Mouse (Mus musculus) fibroblast of lung, adult 2 months (primary cell): ENCODE data around the gene Zfp30.

Source experiments
- DNase-seq: peaks from one replicate; pipeline ENCODE4 v3.0.0-alpha.2; 2011; ENCODE audit warnings: low read depth

Zfp30 gene

GRCm38 (mm10) chr7:29783871-29784551 lies at the start of gene Zfp30:
TSS of gene Zfp30 (plus strand) at chr7:29783998.
- peak; percentile 72 for DNase-seq

DNA sequence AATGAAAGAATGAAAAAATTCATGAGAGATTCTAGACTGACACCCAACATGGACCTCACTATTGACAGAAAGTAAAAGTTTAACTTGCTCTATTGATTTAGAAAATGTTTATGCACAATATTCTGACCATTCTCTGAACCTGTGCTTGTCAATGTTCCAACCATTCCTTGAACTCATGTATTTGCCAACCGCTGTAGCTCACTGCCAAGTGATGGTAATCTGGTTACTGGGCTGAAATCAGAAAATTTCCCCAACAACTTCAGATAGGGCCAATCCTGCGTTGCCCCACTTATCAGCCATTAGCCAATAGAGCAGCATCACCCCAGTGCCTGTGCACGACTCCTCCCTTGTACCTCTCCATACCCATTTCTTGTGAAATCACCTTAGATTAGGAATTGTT lies 41.5 kb upstream of the Zfp30 start:
- DNase-seq: no peak

DNA sequence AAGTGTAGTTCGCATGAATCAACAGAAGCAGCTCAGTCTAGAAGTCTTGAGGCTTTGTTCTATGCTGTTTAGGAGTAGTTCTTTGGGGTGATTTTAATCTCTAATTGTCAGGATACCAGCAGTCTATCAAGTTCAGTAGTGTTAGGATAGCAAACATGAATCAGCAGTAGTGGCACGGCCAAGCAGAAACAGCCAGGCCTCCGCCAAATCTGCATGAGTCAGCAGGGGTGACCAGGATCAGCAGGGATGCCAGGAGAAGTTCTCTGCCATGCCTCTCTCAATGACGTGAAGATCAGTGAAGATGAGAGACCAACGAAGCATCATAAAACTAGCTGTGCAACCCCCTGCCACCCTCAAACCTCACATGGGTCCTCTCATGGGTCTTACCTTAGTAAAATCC lies 23.3 kb upstream of the Zfp30 start:
- no peak for DNase-seq

- no peak for DNase-seq
These were observed 19.1 kb upstream of the Zfp30 start for GRCm38 (mm10) chr7:29764702-29765101.

- DNase-seq: peak; percentile 81
These were observed 16.6 kb upstream of the Zfp30 start for GRCm38 (mm10) chr7:29767058-29767686.

- DNase-seq: peak; percentile 91
These were observed 15.5 kb upstream of the Zfp30 start, which contains the start of gene Zfp84 for GRCm38 (mm10) chr7:29768090-29768900. TSS of gene Zfp84 (plus strand) at chr7:29768552.

GRCm38 (mm10) chr7:29768980-29769379 lies 14.8 kb upstream of the Zfp30 start:
- no peak for DNase-seq

DNA sequence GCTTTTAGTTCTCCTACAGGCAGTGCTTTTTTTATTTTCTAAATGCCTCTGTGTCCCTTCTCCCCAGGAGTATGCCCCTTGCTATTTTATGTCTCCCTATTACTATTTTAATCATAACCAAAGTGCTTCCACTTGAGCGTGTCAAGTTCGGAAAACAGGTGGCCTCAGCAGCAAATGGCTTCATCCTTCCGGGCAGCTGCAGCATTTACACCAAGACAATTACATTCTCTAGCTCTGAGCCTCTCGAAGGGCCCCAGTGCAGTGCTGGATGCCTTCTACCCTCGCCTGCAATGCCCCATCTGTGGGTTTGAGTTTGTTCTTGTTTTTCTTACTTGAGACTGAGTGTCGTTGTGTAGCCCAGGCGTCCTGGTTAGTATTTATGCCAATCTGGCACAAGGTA lies 10.3 kb upstream of the Zfp30 start:
- no peak for DNase-seq

DNA sequence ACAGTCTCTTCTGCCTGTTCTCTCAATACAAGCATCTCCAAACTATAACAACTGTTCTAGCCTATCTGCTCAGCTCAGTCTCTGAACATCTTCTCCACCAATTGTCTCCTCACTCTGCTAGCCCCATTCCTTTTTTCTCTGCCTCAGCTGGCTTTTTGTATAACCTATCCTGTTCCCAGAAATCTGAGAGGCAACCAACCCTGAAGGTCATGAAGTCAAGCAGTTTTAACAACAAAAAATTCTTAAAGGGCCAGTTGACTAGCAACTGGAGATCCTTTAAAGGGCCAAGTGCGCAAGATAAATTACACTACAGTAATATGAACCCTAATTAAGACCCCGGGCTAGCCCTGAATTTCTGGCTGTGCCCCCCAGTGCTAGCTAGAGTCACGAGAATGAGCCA lies 9.4 kb upstream of the Zfp30 start:
- DNase-seq: no peak

DNA sequence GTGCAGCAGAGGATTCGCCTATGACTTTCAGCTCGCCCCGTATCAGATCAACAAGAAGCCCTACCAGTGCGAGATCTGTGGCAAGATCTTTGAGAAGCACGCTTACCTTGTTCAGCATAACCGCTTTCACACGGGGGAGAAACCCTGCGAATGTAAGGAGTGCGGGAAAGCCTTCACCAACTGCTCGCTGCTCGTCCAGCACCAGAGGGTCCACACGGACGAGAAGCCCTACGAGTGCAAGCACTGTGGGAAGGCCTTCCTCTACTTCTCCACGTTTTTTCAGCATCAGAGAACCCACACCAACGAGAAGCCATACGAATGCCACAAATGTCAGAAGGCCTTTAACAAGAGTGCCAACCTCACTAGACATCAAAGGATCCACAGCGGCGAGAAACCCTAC lies 7.2 kb upstream of the Zfp30 start:
- DNase-seq: no peak

GRCm38 (mm10) chr7:29777372-29777771 lies 6.4 kb upstream of the Zfp30 start:
- no peak for DNase-seq

GRCm38 (mm10) chr7:29785023-29785422 lies 1.2 kb downstream of the Zfp30 start:
- DNase-seq: no peak

DNA sequence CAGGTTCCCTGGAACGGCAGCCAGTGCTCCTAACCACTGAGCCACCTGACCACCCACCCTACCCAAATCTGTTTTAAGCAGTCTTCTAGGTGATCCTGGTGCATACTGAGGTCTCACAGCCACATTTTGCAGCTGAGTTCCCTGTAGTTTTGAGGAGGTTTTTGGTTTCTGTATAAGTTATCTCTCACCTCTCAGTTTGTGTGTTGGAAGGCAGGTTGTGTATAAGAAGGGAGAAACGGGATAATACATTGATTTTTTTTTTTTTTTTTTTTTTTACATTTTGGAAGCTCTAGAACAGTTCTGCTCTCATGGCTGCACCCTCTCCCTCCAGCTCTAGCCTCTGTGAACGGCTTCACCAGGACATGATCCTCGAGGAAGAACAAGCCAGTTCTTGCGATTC lies 2.1 kb downstream of the Zfp30 start:
- DNase-seq: no peak

DNA sequence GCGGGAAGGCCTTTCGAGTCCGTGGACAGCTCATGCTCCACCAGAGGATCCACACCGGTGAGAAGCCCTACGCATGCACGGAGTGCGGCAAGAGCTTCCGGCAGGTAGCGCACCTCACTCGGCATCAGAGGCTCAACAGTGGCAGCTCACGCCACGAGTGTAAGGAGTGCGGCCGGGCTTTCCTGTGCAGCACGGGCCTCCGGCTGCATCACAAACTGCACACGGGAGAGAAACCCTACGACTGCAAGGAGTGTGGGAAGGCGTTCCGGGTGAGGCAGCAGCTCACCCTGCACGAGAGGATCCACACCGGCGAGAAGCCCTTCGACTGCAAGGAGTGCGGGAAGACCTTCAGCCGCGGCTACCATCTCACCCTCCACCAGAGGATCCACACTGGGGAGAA lies 9.1 kb downstream of the Zfp30 start:
- no peak for DNase-seq

- no peak for DNase-seq
These were observed 23.2 kb downstream of the Zfp30 start for GRCm38 (mm10) chr7:29807046-29807445.

GRCm38 (mm10) chr7:29812244-29812643 lies 28.4 kb downstream of the Zfp30 start:
- DNase-seq: no peak

DNA sequence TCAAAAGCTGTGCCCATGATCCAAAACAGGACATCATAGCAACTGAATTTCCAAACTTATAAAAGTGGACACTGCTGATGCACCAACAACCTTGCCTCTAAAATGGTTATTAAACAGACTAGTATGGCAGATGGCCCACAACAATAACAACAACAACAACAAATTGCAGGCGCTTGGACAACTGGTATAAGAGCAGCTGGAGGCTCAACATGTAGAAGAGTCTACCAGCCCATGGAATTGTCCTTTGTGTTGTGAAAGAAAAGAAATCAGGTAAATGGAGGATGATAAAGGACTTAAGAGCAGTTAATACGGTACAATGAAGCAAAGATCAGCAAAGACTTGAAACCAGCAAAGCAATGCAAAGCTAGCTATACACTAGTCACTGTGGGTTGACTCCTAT lies 30.6 kb downstream of the Zfp30 start:
- DNase-seq: no peak

DNA sequence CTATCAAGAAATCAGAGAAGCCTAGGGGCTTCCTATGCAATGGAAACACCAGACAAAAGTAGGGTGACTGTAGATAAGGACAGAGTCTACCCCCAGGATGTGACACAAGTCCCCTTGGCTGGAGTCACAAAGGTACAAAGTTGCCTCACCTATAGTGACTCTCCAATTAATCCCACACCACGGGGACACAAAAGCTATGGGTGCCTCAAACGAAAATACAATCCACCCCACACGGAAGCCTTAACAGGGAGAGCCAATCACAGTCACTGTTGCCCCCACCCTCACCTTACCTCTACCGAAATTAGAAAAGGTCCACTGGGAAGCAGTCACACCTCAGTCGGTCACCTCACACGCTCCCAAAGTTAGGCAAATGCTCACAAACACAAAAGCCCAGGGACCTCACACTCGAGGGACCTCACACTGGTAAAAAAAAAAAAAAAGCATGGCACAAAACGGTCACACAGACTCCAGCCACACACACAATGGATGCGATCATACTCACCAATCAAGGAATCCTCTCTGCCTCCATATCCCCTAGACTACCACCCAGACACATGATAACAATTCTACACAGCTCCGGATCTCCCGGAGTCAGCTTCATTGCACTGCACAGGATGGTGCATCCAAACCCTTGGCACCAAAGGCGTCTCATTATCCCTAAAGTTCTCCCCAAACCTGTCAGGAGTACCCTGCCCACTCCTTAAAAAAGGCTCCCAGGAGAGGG lies 31.4 kb downstream of the Zfp30 start:
- DNase-seq: no peak

DNA sequence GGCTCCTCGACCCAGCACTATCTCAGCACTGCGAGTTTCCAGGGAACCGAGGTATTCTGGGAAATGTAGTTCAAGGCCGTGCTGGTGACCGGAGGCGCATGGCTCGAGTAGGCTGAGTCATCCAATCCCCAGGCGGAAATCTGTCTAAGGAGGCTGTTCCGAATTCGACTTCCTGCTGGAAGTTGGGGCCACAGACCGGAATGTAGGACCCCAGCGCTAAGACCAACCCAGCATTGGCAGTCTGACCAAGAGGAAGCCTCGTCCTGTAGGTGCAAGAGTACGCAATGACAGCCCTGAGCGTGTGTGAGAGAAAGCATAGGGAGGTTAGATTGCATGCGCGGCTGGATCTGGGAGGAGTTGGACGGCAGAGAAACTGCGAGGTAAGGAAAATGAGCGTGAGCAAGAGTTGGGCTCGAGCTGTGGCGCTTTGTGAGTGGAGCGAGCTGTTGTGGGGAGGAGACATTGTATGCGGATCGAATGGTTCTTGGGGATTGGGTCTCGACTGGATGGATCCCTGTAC lies 32.2 kb downstream of the Zfp30 start, which contains the start of gene Zfp790:
Gene Zfp790, plus strand, starts transcription at position 205 of the 520 bp plus-strand sequence.
- DNase-seq: peak; percentile 93

DNA sequence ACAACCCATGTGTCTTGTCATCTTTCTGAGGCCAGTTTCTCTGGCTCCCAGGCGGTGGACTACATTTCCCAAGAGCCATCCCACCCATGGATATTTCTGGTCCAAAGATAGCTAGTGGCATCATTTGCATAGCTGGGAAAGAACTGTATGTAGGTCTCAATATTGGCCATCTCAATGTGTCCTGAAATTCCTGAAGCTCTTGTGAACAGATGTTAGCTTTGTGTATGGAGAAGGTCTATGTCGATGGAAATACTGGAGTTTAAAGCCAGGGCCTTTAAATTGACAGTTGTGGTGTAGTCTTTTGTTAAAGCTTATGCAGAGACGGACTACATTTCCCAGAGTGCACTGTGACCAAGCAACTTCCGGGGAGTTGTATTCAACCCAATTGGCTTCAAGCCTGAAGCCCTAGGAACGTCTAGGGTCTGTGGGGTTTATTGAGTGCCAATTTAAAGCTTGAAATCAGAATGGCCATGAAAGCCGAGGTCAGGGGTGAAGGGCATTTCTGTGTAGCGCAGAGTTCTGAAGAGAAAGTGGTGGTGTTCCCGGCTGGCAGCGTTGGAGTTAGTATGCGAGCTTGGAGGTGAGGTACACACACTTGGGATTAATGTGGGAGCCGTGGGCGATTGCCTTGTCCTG lies 34.9 kb downstream of the Zfp30 start:
- DNase-seq: peak; percentile 59

- no peak for DNase-seq
These were observed 44.2 kb downstream of the Zfp30 start for GRCm38 (mm10) chr7:29828001-29828400.

GRCm38 (mm10) chr7:29829804-29830203 lies 46.0 kb downstream of the Zfp30 start:
- DNase-seq: no peak
